Mouse (Mus musculus): ENCODE measurements around the gene Gm13279. TPM values are rescaled to one million over a fixed set of nuclear protein-coding genes. Genes with fewer than 3 reads are reported as not detected.
"Not testable (repeated sequence)": the region's sequence is repeated elsewhere in the genome, so short reads cannot be mapped to it uniquely, and the experiment has no call there.

Gene Gm13279
- total RNA-seq, 2 experiments from 2014 or later, result not detected

GRCm38 (mm10) chr4:88791250-88791649 lies 5.9 kb upstream of the Gm13279 start, which contains the start of gene Gm13278:
Gm13278 (plus strand) TSS chr4:88791550.
- ATAC-seq (replicated peaks; ENCODE audit: low FRiP score, poor library complexity, severe bottlenecking), result not testable (repeated sequence)

- ATAC-seq (replicated peaks; ENCODE audit: low FRiP score, poor library complexity, severe bottlenecking), result not testable (repeated sequence)
These were observed 3.1 kb upstream of the Gm13279 start, which contains the start of gene Gm13275 for GRCm38 (mm10) chr4:88793936-88794675. Gm13275 (plus strand) TSS chr4:88794487.

- not testable (repeated sequence) for ATAC-seq (replicated peaks; ENCODE audit: low FRiP score, poor library complexity, severe bottlenecking)
These were observed 2.2 kb downstream of the Gm13279 start, which contains the start of gene Gm13285 for GRCm38 (mm10) chr4:88799365-88799764. Gm13285 (plus strand) TSS chr4:88799665.

- not testable (repeated sequence) for ATAC-seq (replicated peaks; ENCODE audit: low FRiP score, poor library complexity, severe bottlenecking)
These were observed 5.8 kb downstream of the Gm13279 start, which contains the start of gene Gm13287 for GRCm38 (mm10) chr4:88802954-88803353. Gm13287 (plus strand) TSS chr4:88803254.

DNA sequence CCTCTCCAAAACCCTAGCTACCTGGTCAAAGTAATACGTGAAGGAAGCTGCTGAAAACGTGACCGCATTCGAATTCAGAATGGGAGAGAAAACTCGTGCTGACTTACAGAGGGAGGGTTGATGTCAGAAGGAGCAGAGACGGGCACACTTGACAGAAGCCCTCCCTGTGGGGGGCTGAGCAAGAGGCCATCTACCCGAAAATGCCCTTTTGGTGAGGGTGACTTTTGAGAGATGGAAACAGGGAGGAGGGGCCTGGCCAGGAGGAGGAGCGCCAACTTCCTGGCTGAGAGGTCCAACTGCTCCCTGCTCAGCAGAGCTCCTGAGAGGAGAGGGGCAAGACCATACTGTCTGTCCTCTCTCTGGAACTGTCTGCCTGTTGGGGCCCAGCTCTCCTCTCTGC lies 8.0 kb downstream of the Gm13279 start, which contains the start of gene Gm13288:
Gene Gm13288, plus strand, starts transcription at position 301 of the 400 bp plus-strand sequence.
- ATAC-seq (replicated peaks; ENCODE audit: low FRiP score, poor library complexity, severe bottlenecking), result not testable (repeated sequence)

GRCm38 (mm10) chr4:88805761-88806160 lies 8.6 kb downstream of the Gm13279 start:
- not testable (repeated sequence) for ATAC-seq (replicated peaks; ENCODE audit: low FRiP score, poor library complexity, severe bottlenecking)

DNA sequence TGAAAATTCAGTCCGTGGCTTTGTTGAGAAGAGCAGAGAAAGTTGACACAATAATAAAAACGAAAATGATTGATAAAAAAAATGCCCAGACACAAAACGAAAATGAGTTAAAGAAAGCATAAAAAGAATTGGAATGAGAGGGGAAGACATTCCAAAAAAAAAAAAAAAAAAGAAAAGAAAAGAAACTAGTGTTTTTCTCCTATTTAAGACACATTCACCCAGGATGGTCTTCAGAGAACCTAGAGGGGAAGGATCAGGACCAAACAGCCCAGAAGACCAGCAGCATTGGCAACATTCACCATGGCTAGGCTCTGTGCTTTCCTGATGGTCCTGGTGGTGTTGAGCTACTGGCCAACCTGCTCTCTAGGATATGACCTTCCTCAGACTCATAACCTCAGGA lies 18.7 kb downstream of the Gm13279 start, which contains the start of gene Ifna7:
Gene Ifna7, plus strand, starts transcription at position 301 of the 400 bp plus-strand sequence.
- ATAC-seq (replicated peaks; ENCODE audit: low FRiP score, poor library complexity, severe bottlenecking), result no peak

DNA sequence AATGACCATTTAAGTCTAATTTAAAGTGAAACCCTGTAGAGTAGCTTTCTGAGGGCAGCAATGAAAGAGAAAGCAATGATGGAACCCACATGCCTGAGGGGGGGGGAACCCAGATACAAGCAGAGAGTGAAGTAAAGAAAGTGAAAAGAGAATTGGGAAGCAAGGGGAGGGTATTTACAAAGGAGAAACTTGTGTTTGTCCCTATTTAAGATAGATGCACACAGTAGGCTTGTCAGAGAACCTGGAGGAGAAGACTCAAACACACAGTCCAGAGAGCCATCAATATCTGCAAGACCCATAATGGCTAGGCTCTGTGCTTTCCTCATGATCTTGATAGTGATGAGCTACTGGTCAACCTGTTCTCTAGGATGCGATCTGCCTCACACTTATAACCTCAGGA lies 22.5 kb downstream of the Gm13279 start, which contains the start of gene Ifna11:
Gene Ifna11, plus strand, starts transcription at position 301 of the 400 bp plus-strand sequence.
- no peak for ATAC-seq (replicated peaks; ENCODE audit: low FRiP score, poor library complexity, severe bottlenecking)

- ATAC-seq (replicated peaks; ENCODE audit: low FRiP score, poor library complexity, severe bottlenecking), result no peak
These were observed 25.8 kb downstream of the Gm13279 start for GRCm38 (mm10) chr4:88822995-88823394.

GRCm38 (mm10) chr4:88827116-88827515 lies 29.9 kb downstream of the Gm13279 start, which contains the start of gene Ifna6:
Ifna6 (plus strand) TSS chr4:88827416.
- not testable (repeated sequence) for ATAC-seq (replicated peaks; ENCODE audit: low FRiP score, poor library complexity, severe bottlenecking)

DNA sequence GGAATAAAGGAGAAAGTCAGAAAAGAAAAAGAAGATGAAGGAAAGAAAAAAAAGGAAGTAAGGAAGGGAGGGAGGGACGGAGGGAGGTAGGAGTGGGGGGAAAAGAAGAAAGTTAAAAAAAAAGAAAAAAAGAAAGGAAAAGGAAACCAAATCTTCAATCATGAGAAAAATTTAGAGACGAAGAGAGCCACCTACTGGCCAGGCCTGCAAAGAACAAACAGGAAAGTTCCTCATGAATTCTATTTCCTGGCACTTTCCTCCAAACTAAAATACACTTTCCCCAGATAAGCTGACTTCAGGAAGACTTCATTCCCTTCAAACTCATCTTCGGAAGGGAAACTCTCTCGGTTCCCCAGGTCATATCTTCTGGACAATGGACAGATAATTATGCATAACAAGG lies 33.3 kb downstream of the Gm13279 start:
- ATAC-seq (replicated peaks; ENCODE audit: low FRiP score, poor library complexity, severe bottlenecking), result no peak

DNA sequence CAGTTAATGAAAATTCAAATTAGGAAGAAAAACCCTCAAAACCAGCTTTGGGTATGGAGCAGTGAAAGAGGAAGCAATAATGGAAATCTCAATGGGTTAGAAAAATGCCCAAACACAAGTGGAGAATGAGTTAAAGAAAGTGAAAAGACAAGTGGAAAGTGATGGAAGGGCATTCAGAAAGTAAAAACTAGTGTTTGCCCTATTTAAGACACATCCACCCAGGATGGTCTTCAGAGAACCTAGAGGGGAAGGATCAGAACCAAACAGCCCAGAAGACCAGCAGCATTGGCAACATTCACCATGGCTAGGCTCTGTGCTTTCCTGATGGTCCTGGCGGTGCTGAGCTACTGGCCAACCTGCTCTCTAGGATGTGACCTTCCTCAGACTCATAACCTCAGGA lies 38.0 kb downstream of the Gm13279 start, which contains the start of gene Ifna5:
Gene Ifna5, plus strand, starts transcription at position 301 of the 400 bp plus-strand sequence.
- not testable (repeated sequence) for ATAC-seq (replicated peaks; ENCODE audit: low FRiP score, poor library complexity, severe bottlenecking)

- ATAC-seq (replicated peaks; ENCODE audit: low FRiP score, poor library complexity, severe bottlenecking), result no peak
These were observed 41.6 kb downstream of the Gm13279 start for GRCm38 (mm10) chr4:88838828-88839227.

DNA sequence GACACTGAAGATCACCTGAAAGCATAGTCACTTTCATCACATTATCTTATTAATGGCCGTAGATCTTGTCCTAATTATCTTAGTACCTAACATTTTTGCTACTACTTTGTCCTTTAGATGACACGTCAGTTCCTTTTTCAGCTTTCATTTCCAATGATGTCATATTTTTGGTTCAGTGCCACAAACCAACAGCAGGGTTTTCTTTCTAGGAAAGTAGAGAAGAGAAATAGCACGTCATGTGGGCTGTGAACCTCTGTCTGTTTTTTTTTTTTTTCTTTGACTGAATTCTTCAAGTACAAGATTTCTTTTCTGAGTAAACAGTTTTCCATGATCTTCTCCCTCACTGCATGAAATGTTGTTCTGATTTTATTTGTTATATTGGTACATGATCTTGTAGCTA lies 42.9 kb downstream of the Gm13279 start:
- no peak for ATAC-seq (replicated peaks; ENCODE audit: low FRiP score, poor library complexity, severe bottlenecking)

- no peak for ATAC-seq (replicated peaks; ENCODE audit: low FRiP score, poor library complexity, severe bottlenecking)
These were observed 44.3 kb downstream of the Gm13279 start, which contains the start of gene Ifna4 for GRCm38 (mm10) chr4:88841438-88841911. Ifna4 (plus strand) TSS chr4:88841861.

DNA sequence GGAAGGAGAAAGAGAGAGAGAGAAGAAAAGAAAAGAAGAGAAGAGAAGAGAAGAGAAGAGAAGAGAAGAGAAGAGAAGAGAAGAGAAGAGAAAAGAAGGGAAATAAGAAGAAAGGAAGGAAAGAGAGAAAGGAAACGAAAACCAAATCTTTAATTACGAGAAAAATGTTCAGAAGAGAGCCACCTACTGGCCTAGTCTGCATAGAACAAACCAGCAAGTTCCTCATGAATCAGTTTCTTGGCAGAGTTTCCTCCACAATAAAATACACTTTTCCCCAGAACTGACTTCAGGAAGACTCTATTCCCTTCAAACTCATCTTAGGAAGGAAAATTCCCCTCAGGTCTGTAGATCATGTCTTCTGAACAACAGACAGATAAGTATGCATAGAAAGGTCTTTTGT lies 48.1 kb downstream of the Gm13279 start:
- ATAC-seq (replicated peaks; ENCODE audit: low FRiP score, poor library complexity, severe bottlenecking), result no peak

Other genes starting within 250 kb of the Gm13279 start
Only the 30 nearest of the 31 such genes appear.
- gene Ifna14, start 225.6 kb upstream of the Gm13279 start, total RNA-seq (2015; ENCODE audit: low replicate concordance), result not detected in 2 replicates
- gene Ifna14, start 225.6 kb upstream of the Gm13279 start, total RNA-seq (2017; ENCODE audit: low replicate concordance), result not detected in 2 replicates
- gene Ifna9, start 205.0 kb upstream of the Gm13279 start, total RNA-seq (2015; ENCODE audit: low replicate concordance), result not detected in 2 replicates
- not detected in 2 replicates for gene Ifna9, start 205.0 kb upstream of the Gm13279 start, total RNA-seq (2017; ENCODE audit: low replicate concordance)
- not detected in 2 replicates for gene Ifna12, start 194.0 kb upstream of the Gm13279 start, total RNA-seq (2015; ENCODE audit: low replicate concordance)
- not detected in 2 replicates for gene Ifna12, start 194.0 kb upstream of the Gm13279 start, total RNA-seq (2017; ENCODE audit: low replicate concordance)
- not detected in 2 replicates for gene C87499, start 163.0 kb upstream of the Gm13279 start, total RNA-seq (2015; ENCODE audit: low replicate concordance)
- not detected in 2 replicates for gene C87499, start 163.0 kb upstream of the Gm13279 start, total RNA-seq (2017; ENCODE audit: low replicate concordance)
- not detected in 2 replicates for gene Ifna13, start 152.9 kb upstream of the Gm13279 start, total RNA-seq (2015; ENCODE audit: low replicate concordance)
- not detected in 2 replicates for gene Ifna13, start 152.9 kb upstream of the Gm13279 start, total RNA-seq (2017; ENCODE audit: low replicate concordance)
- gene Ifna16, start 120.5 kb upstream of the Gm13279 start, total RNA-seq (2015; ENCODE audit: low replicate concordance), result not detected in 2 replicates
- gene Ifna16, start 120.5 kb upstream of the Gm13279 start, total RNA-seq (2017; ENCODE audit: low replicate concordance), result not detected in 2 replicates
- not detected in 2 replicates for gene Ifna2, start 113.5 kb upstream of the Gm13279 start, total RNA-seq (2015; ENCODE audit: low replicate concordance)
- gene Ifna2, start 113.5 kb upstream of the Gm13279 start, total RNA-seq (2017; ENCODE audit: low replicate concordance), result not detected in 2 replicates
- gene Ifnab, start 106.0 kb upstream of the Gm13279 start, total RNA-seq (2015; ENCODE audit: low replicate concordance), result not detected in 2 replicates
- gene Ifnab, start 106.0 kb upstream of the Gm13279 start, total RNA-seq (2017; ENCODE audit: low replicate concordance), result not detected in 2 replicates
- not detected in 2 replicates for gene Gm26566, start 75.6 kb upstream of the Gm13279 start, total RNA-seq (2015; ENCODE audit: low replicate concordance)
- gene Gm26566, start 75.6 kb upstream of the Gm13279 start, total RNA-seq (2017; ENCODE audit: low replicate concordance), result 0.51 TPM in 1 of 2 replicates, not detected in the other
- 20.1 and 22.0 TPM in 2 replicates for gene Klhl9, start 74.9 kb upstream of the Gm13279 start, total RNA-seq (2015; ENCODE audit: low replicate concordance)
- gene Klhl9, start 74.9 kb upstream of the Gm13279 start, total RNA-seq (2017; ENCODE audit: low replicate concordance), result 21.1 and 31.8 TPM in 2 replicates
- gene Gm13271, start 42.5 kb upstream of the Gm13279 start, total RNA-seq (2015; ENCODE audit: low replicate concordance), result not detected in 2 replicates
- not detected in 2 replicates for gene Gm13271, start 42.5 kb upstream of the Gm13279 start, total RNA-seq (2017; ENCODE audit: low replicate concordance)
- not detected in 2 replicates for gene Gm13283, start 37.3 kb upstream of the Gm13279 start, total RNA-seq (2015; ENCODE audit: low replicate concordance)
- gene Gm13283, start 37.3 kb upstream of the Gm13279 start, total RNA-seq (2017; ENCODE audit: low replicate concordance), result not detected in 2 replicates
- gene Gm13290, start 23.6 kb upstream of the Gm13279 start, total RNA-seq (2015; ENCODE audit: low replicate concordance), result not detected in 2 replicates
- not detected in 2 replicates for gene Gm13290, start 23.6 kb upstream of the Gm13279 start, total RNA-seq (2017; ENCODE audit: low replicate concordance)
- not detected in 2 replicates for gene Gm13289, start 20.5 kb upstream of the Gm13279 start, total RNA-seq (2015; ENCODE audit: low replicate concordance)
- not detected in 2 replicates for gene Gm13289, start 20.5 kb upstream of the Gm13279 start, total RNA-seq (2017; ENCODE audit: low replicate concordance)
- gene Gm13272, start 17.5 kb upstream of the Gm13279 start, total RNA-seq (2015; ENCODE audit: low replicate concordance), result not detected in 2 replicates
- not detected in 2 replicates for gene Gm13272, start 17.5 kb upstream of the Gm13279 start, total RNA-seq (2017; ENCODE audit: low replicate concordance)
- not detected in 2 replicates for gene Ifnz, start 15.3 kb upstream of the Gm13279 start, total RNA-seq (2015; ENCODE audit: low replicate concordance)
- gene Ifnz, start 15.3 kb upstream of the Gm13279 start, total RNA-seq (2017; ENCODE audit: low replicate concordance), result not detected in 2 replicates
- not detected in 2 replicates for gene Gm13276, start 11.7 kb upstream of the Gm13279 start, total RNA-seq (2015; ENCODE audit: low replicate concordance)
- not detected in 2 replicates for gene Gm13276, start 11.7 kb upstream of the Gm13279 start, total RNA-seq (2017; ENCODE audit: low replicate concordance)
- gene Gm13277, start 8.8 kb upstream of the Gm13279 start, total RNA-seq (2015; ENCODE audit: low replicate concordance), result not detected in 2 replicates
- not detected in 2 replicates for gene Gm13277, start 8.8 kb upstream of the Gm13279 start, total RNA-seq (2017; ENCODE audit: low replicate concordance)
- not detected in 2 replicates for gene Gm13278, start 5.8 kb upstream of the Gm13279 start, total RNA-seq (2015; ENCODE audit: low replicate concordance)
- gene Gm13278, start 5.8 kb upstream of the Gm13279 start, total RNA-seq (2017; ENCODE audit: low replicate concordance), result not detected in 2 replicates
- gene Gm13275, start 2.9 kb upstream of the Gm13279 start, total RNA-seq (2015; ENCODE audit: low replicate concordance), result not detected in 2 replicates
- not detected in 2 replicates for gene Gm13275, start 2.9 kb upstream of the Gm13279 start, total RNA-seq (2017; ENCODE audit: low replicate concordance)
- gene Gm13285, start 2.3 kb downstream of the Gm13279 start, total RNA-seq (2015; ENCODE audit: low replicate concordance), result not detected in 2 replicates
- not detected in 2 replicates for gene Gm13285, start 2.3 kb downstream of the Gm13279 start, total RNA-seq (2017; ENCODE audit: low replicate concordance)
- not detected in 2 replicates for gene Gm13287, start 5.9 kb downstream of the Gm13279 start, total RNA-seq (2015; ENCODE audit: low replicate concordance)
- not detected in 2 replicates for gene Gm13287, start 5.9 kb downstream of the Gm13279 start, total RNA-seq (2017; ENCODE audit: low replicate concordance)
- gene Gm13288, start 8.1 kb downstream of the Gm13279 start, total RNA-seq (2015; ENCODE audit: low replicate concordance), result not detected in 2 replicates
- not detected in 2 replicates for gene Gm13288, start 8.1 kb downstream of the Gm13279 start, total RNA-seq (2017; ENCODE audit: low replicate concordance)
- not detected in 2 replicates for gene Ifna7, start 18.8 kb downstream of the Gm13279 start, total RNA-seq (2015; ENCODE audit: low replicate concordance)
- gene Ifna7, start 18.8 kb downstream of the Gm13279 start, total RNA-seq (2017; ENCODE audit: low replicate concordance), result not detected in 2 replicates
- not detected in 2 replicates for gene Ifna11, start 22.6 kb downstream of the Gm13279 start, total RNA-seq (2015; ENCODE audit: low replicate concordance)
- gene Ifna11, start 22.6 kb downstream of the Gm13279 start, total RNA-seq (2017; ENCODE audit: low replicate concordance), result not detected in 2 replicates
- gene Ifna6, start 30.0 kb downstream of the Gm13279 start, total RNA-seq (2015; ENCODE audit: low replicate concordance), result not detected in 2 replicates
- not detected in 2 replicates for gene Ifna6, start 30.0 kb downstream of the Gm13279 start, total RNA-seq (2017; ENCODE audit: low replicate concordance)
- gene Ifna5, start 38.1 kb downstream of the Gm13279 start, total RNA-seq (2015; ENCODE audit: low replicate concordance), result not detected in 2 replicates
- not detected in 2 replicates for gene Ifna5, start 38.1 kb downstream of the Gm13279 start, total RNA-seq (2017; ENCODE audit: low replicate concordance)
- not detected in 2 replicates for gene Ifna4, start 44.5 kb downstream of the Gm13279 start, total RNA-seq (2015; ENCODE audit: low replicate concordance)
- gene Ifna4, start 44.5 kb downstream of the Gm13279 start, total RNA-seq (2017; ENCODE audit: low replicate concordance), result not detected in 2 replicates
- not detected in 2 replicates for gene Ifna1, start 52.7 kb downstream of the Gm13279 start, total RNA-seq (2015; ENCODE audit: low replicate concordance)
- gene Ifna1, start 52.7 kb downstream of the Gm13279 start, total RNA-seq (2017; ENCODE audit: low replicate concordance), result not detected in 2 replicates
- gene Ifne, start 82.8 kb downstream of the Gm13279 start, total RNA-seq (2015; ENCODE audit: low replicate concordance), result not detected in 2 replicates
- not detected in 2 replicates for gene Ifne, start 82.8 kb downstream of the Gm13279 start, total RNA-seq (2017; ENCODE audit: low replicate concordance)